Mouse (Mus musculus) layer of hippocampus, postnatal 14 days (tissue): ENCODE data around the gene Rap1gap. TPM values are rescaled to one million over a fixed set of nuclear protein-coding genes. Genes with fewer than 3 reads are reported as not detected.

Experiments used
- DNase-seq, 2 experiments: peaks; one replicate each; pipeline ENCODE4 v3.0.0; 2021 to 2022; ENCODE audit warnings: low spot score in 2 of 2, mixed read lengths in 1 of 2
- total RNA-seq, 2 experiments: library from RNA; stranded (reverse); gene quantifications; 2 replicates each; pipeline ENCODE4 v1.2.3; 2021

The Rap1gap gene
- total RNA-seq, 2 experiments from 2014 or later = 242 to 257 TPM

DNA sequence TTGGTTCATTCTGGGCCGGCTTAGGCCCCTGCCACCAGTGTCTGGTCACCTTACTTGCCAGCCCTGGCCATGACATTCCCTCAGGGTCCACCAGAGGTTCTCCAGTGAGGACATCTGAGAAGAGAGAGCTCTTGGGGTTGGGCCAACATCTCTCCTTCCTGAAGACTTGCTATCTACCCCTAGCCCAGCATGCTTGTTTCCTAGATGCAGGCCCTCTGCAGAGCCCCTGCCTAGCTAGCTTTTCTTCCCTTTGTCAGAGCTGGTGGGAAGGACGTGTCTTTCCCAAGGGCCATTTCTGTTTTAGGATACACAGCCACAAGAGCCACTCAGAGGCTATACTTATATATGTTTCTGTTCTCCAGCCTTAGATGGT lies 3.5 kb upstream of the Rap1gap start:
- DNase-seq = no peak

DNA sequence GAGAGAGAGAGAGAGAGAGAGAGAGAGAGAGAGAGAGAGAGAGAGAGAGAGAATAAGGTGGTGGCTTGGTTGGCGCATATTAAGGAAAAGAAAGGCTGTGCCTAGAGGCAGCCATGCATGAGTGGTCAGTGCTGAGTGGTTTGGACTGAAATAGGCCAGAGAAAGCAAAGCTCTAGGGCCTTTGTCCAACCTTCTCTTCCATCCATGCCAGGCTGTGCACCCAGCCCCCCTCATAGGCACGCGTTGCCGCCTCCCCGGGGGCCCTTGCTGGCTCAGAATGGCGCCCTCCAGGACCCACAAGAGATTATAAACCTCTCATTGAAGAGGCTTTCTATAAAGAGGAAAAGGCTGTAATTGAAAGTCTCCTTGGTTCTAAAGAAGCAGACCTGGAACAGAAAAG lies 3.0 kb upstream of the Rap1gap start:
- DNase-seq = no peak

GRCm38 (mm10) chr4:137663491-137663890 lies 1.0 kb upstream of the Rap1gap start:
- no peak for DNase-seq

GRCm38 (mm10) chr4:137664980-137665675 lies 602 bp downstream of the Rap1gap start:
- DNase-seq = peak in 1 of 2 experiments; percentile 51

DNA sequence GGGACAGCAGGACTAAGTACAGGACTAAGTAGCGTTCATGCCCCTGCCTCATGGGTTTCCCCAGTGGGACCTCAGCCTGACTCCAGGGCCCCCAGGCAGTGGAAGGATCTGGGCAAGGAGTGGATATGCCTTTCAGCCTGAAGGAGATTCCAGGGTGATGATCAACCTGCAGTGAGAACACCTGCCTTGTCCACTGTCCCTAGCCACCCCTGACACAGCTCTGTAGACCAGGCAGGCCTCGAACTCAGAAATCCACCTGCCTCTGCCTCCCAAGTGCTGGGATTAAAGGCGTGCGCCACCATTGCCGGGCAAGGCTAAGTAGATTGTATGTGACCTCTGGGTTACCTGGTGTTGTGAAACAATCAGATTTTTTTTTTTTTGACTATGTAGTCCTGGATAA lies 1.3 kb downstream of the Rap1gap start:
- DNase-seq = no peak

DNA sequence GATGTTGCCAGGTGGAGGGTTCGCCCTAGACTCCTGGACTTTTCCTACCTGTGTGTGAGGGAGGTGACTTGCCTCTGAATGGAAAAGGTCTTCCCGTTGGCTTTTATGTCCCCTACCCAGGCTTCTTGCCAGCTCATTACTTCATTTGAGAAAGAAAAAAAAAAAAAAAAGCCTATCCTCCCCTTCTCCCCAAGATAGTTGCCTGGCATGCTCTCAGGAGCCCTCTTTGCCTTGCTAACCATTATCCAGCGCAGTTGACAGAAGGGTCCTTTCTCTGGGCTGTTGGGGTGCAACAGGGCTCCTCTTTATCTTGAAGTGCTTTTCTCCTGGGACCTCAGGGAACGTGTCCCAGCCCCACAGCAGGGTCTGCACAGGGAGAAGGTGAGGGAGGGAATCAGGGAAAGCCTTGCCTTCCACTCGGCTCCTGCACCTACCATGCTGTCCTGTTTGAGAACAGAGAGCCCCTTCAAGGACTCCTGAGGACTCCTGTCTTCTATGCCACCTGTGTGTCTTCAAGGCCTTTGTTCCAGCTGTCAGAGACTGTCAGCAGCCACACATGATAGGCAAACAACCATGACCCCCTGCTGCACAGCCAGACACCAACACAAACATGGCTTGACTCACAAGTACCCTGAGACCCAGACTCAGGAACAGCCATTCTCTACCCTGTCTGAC lies 1.9 kb downstream of the Rap1gap start:
- no peak for DNase-seq

DNA sequence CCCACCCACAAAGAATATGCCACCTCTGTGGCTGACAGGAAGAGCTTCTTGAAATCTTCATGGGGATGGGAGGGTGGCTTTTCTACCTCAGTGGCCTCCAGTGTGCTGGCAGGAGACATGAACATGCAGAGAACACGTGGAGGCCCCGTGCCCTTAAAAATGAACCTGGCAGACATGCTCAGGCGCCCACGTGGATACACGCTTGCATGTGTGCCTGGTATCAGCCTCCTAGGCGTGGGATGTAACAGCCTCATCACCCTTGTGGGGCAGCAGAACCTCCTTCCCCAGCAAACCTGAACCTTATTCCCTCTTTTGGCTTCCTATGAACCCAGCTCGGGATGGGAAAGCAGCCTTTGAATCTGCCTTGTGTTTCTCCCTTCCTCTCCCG lies 2.4 kb downstream of the Rap1gap start:
- no peak for DNase-seq

GRCm38 (mm10) chr4:137667747-137668146 lies 3.2 kb downstream of the Rap1gap start:
- no peak for DNase-seq

- DNase-seq = no peak
Observed at GRCm38 (mm10) chr4:137671711-137672500, 7.4 kb downstream of the Rap1gap start.

- DNase-seq = peak in 1 of 2 experiments; percentile 59
Observed at GRCm38 (mm10) chr4:137675566-137675965, 11.0 kb downstream of the Rap1gap start.

DNA sequence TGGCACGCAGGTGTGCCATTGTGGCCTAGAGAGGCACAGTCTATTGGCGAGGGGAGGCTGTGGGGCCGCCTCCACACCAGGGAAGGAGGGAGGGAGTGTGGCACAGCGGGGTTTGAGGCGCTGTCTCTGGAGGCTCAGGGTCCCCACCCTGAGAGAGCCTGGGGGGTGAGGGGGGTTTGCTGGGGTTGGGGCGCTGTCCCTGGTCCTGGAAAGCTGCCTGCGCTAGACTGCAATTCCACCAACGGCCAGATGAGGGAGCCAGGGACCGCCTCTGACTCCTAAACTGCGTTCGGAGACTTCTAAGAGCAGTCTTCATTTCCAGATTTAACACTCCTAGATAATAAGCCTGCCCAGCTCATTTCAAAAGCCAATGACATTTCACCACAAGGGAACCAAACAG lies 11.5 kb downstream of the Rap1gap start:
- peak; percentile 85 to 86 for DNase-seq

DNA sequence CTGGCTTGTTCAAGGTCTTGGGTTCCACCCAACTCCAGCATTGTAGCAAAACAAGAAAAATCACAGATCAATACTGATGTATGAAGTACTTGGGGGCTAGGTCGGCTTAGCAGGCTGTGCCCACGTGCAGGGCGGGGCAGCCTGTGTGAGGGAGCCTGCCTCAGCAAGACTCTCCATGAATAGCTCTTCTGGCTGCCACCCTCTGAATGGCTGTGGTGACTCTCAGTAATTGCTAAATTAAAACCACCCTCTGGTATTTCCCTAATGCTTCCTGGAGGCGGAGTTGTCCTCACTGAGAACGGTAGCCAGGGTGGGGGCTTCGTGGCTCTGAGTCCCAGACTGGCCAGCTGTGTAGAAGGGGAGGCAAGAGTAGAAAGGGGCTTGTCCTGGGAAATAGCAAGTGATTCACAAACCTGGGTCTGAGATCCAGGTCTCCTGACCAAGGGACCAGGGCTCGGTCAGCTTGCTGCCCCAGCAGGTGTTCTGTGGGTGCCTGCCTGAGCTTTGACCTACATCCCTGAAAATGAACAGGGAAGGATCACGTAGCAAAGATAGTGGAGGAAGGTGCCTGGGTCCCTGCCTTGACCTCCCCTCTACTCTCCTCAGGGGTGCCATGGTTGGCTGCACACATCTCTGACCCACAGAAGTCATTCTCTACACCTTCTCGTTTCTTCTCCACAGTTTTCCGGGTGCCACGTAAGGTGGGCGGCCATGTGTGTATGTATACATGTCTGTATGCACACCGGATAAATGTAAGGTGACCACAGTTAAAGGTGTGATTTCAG lies 12.4 kb downstream of the Rap1gap start:
- DNase-seq = no peak

GRCm38 (mm10) chr4:137677906-137678305 lies 13.4 kb downstream of the Rap1gap start:
- no peak for DNase-seq

- DNase-seq = no peak
Observed at GRCm38 (mm10) chr4:137678568-137678967, 14.0 kb downstream of the Rap1gap start.

GRCm38 (mm10) chr4:137679979-137680550 lies 15.5 kb downstream of the Rap1gap start:
- peak; percentile 60 to 81 for DNase-seq

DNA sequence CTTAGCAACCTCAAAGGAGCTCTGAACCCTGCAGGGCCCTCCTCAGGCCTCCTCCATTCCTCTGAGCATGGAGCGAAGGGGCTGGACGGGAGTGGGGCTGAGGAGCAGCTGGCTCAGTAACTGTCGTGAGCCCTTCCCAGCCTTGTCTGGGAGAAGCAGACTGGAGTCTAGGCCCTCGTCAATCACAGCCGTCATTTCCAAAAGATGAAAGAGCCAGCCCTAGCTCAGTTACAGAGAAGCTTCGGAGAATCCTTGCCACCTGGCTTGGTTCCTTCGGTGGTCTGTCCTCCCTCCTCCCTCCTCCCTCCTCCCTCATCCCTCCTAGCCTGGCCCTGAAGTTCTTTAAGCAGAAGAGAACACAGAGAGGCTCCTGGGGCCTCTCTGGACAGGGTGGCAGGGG lies 16.2 kb downstream of the Rap1gap start:
- no peak for DNase-seq

DNA sequence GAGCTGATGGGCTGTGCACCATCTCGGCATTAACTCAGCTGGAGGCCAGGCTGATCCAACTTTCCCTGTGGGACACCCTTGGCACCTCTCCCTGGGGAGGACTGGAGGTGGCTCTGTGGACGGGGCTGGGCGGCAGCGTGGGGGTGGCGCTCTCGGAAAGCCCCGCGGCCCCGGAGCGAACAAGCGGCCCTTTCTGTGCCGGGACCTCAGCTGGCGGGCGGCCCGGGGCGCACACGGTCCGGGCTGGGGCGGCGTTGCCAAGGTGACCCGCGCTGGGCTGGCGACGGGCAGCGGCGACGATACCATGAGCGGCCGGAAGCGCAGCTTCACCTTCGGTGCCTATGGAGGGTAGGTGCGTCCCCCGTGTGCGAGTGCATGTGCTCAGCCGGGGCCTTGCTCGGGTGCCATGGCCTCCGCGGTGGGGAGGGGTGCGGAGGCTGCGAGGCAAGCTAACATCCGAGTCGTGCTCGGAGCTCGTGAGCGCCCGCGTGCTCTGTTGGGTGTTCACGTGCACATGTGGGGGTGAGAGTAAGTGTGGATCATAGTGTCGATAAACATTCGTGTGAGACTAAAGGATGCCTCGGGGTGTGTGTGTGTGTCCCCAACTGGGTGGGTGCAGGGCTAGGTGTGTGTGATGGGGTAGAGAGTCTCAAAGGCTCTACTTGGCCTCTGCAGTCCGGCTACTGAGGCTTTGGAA lies 17.0 kb downstream of the Rap1gap start:
- peak; percentile 75 to 89 for DNase-seq

GRCm38 (mm10) chr4:137682961-137683453 lies 18.5 kb downstream of the Rap1gap start:
- no peak for DNase-seq

DNA sequence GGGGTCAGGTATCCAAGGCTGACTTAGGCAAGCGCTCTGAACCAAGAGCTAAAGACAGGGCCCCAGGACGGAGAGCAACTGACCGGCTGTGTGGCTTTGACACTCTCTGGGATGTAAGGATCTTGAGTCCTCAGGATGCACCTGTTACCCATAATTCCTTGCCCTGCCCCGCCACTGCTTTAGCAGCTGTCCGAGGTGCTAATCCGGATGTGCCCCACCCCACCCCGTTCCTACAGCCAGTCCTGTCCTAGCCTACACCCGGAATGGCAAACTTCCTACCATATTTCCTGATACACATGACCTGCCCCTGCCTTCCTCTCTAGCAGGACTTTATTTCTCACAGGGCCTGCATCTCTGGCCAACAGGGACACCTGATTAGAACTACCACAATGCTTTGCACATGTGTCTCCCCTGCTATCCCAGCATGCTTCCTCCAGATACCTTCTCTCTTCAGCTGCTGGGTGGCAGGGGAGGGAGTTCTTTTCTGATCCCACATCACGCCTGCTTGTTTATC lies 20.4 kb downstream of the Rap1gap start:
- DNase-seq = no peak

DNA sequence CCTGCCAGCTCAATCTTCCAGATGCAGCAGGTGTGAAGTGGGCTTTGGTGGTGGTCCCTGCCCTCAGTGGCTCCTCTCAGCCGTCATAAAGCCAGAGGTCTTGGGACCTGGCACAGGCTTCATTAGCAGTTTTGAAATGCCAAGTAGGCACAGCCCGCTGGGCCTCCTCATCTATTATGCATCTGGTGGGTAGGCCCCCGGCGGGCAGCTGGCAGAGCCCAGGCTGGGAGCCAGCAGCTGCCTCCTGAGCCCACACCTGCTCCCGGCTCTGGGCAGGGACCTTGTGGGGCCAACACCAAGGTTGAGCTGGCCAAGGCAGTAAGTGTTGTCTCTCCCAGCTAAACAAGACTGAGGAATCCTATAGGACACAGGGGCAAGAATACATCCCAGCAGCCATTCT lies 21.8 kb downstream of the Rap1gap start:
- DNase-seq = no peak
